Mouse (Mus musculus): ENCODE results near the gene Rtkn. TPM values are rescaled to one million over a fixed set of nuclear protein-coding genes. Genes with fewer than 3 reads are reported as not detected.

Rtkn gene
- total and polyA plus RNA-seq, 3 experiments, result 5.4 to 8.3 TPM; not detected in 1

GRCm38 (mm10) chr6:83156259-83156684 is 21.0 kb downstream of the Rtkn start, which contains the start of the genes Wdr54 and 1700003E16Rik:
Gene Wdr54 (minus strand): TSS chr6:83156397.
Gene 1700003E16Rik (plus strand): TSS chr6:83156404.
- no peak within 1 kb of the TSS for H3K27ac ChIP-seq (ENCODE audit: control insufficient read depth, low read depth, low read length)
- no peaks in the 10 kb centered on the region for H3K79me2 ChIP-seq (ENCODE audit: control insufficient read depth, insufficient read depth, low read length, poor library complexity)
- peaks cover 2 to 10% of the 10 kb centered on the region in 2 experiments; a peak in 3 of 4 replicates for H3K4me1 ChIP-seq (ENCODE audit: control insufficient read depth in 1 of 2, insufficient read depth in 2 of 2, low read length in 2 of 2)
- peaks cover 0 to 2% of the 10 kb centered on the region in 2 experiments; a peak in 2 of 4 replicates for H3K36me3 ChIP-seq (ENCODE audit: control insufficient read depth in 1 of 2, insufficient read depth in 2 of 2, low read length in 2 of 2)
- peak; percentile 89 for DNase-seq (ENCODE audit: low read depth, low spot score)
- H3K9ac ChIP-seq (ENCODE audit: control insufficient read depth, low read depth, low read length, poor library complexity, severe bottlenecking), result peak within 1 kb of the TSS; percentile 57
- no peaks in the 10 kb centered on the region for H3K27me3 ChIP-seq (ENCODE audit: control insufficient read depth in 1 of 2, insufficient read depth in 2 of 2, low read length in 2 of 2)
- no peaks in the 10 kb centered on the region for H3K9me3 ChIP-seq (replicated peaks; ENCODE audit: insufficient read depth, low read length)
- peak within 1 kb of the TSS; percentile 78 to 87 for H3K4me3 ChIP-seq (ENCODE audit: control insufficient read depth in 1 of 2, insufficient read depth in 1 of 2, low read depth in 2 of 2, low read length in 2 of 2)
- TF ChIP-seq ZMIZ1 (IDR thresholded peaks at IDR 0.05; ENCODE audit: low read depth, low read length), result no peak
- no peak for TF ChIP-seq ZC3H11A (IDR thresholded peaks at IDR 0.05; ENCODE audit: low read depth, low read length)
- 0 out of 2 replicates have a peak, but pooled peaks have one; percentile 8 for TF ChIP-seq ELF1 (IDR thresholded peaks at IDR 0.05; ENCODE audit: low read depth, low read length)
- TF ChIP-seq UBTF (IDR thresholded peaks at IDR 0.05; ENCODE audit: borderline replicate concordance, insufficient read depth, low read depth, low read length), result no peak
- no peak for TF ChIP-seq ETS1 (IDR thresholded peaks at IDR 0.05; ENCODE audit: low read depth, low read length)
- no peak for TF ChIP-seq JUND (IDR thresholded peaks at IDR 0.05; ENCODE audit: low read depth, low read length)
- no peak for TF ChIP-seq SMC3 (IDR thresholded peaks at IDR 0.05; ENCODE audit: low read depth, low read length)
- TF ChIP-seq CHD2 (IDR thresholded peaks at IDR 0.05; ENCODE audit: low read length), result no peak
- no peak for TF ChIP-seq MYB (IDR thresholded peaks at IDR 0.05; ENCODE audit: low read depth, low read length)
- no peak for TF ChIP-seq TAL1 (IDR thresholded peaks at IDR 0.05; ENCODE audit: low read length)
- peak; percentile 60; the same call in 1 of the 2 replicates for TF ChIP-seq HCFC1 (IDR thresholded peaks at IDR 0.05; ENCODE audit: low read depth, low read length)
- no peak for TF ChIP-seq ZKSCAN1 (IDR thresholded peaks at IDR 0.05; ENCODE audit: low read depth, low read length)
- no peak for TF ChIP-seq USF1 (IDR thresholded peaks at IDR 0.05; ENCODE audit: low read depth, low read length)
- no peak for TF ChIP-seq GATA1 (IDR thresholded peaks at IDR 0.05; ENCODE audit: low read depth, low read length)
- TF ChIP-seq TCF12 (IDR thresholded peaks at IDR 0.05; ENCODE audit: low read depth, low read length), result 0 out of 2 replicates have a peak, but pooled peaks have one; percentile 39
- TF ChIP-seq MYC (IDR thresholded peaks at IDR 0.05; ENCODE audit: low read depth, low read length), result no peak
- no peak for TF ChIP-seq E2F4 (IDR thresholded peaks at IDR 0.05; ENCODE audit: borderline replicate concordance, low read depth, low read length)
- TF ChIP-seq EP300 (IDR thresholded peaks at IDR 0.05; ENCODE audit: low read depth in 1 of 2, low read length in 2 of 2), result no peak
- TF ChIP-seq MXI1 (IDR thresholded peaks at IDR 0.05; ENCODE audit: low read depth, low read length), result peak; percentile 86
- TF ChIP-seq SIN3A (IDR thresholded peaks at IDR 0.05; ENCODE audit: low read length), result peak; percentile 89
- no peak for TF ChIP-seq CTCF (IDR thresholded peaks at IDR 0.05 in 2 of 3, conservative IDR thresholded peaks at IDR 0.05 in 1 of 3; ENCODE audit: control insufficient read depth in 1 of 3, insufficient read depth in 1 of 3, low read depth in 2 of 3, low read length in 3 of 3, poor library complexity in 1 of 3, severe bottlenecking in 1 of 3)
- no peak for TF ChIP-seq TBP (IDR thresholded peaks at IDR 0.05; ENCODE audit: low read depth, low read length)
- no peak for TF ChIP-seq GABPA (IDR thresholded peaks at IDR 0.05; ENCODE audit: low read depth, low read length)
- TF ChIP-seq POLR2AphosphoS2 (IDR thresholded peaks at IDR 0.05; ENCODE audit: low read length), result no peak
- no peak for TF ChIP-seq ZNF384 (IDR thresholded peaks at IDR 0.05; ENCODE audit: low read depth, low read length)
- TF ChIP-seq BHLHE40 (IDR thresholded peaks at IDR 0.05; ENCODE audit: borderline replicate concordance, low read depth, low read length), result no peak
- no peak for TF ChIP-seq MEF2A (IDR thresholded peaks at IDR 0.05; ENCODE audit: extremely low read depth, insufficient replicate concordance, low read depth, low read length, poor library complexity, severe bottlenecking)
- peak; percentile 54 for TF ChIP-seq NELFE (IDR thresholded peaks at IDR 0.05; ENCODE audit: low read depth, low read length)
- TF ChIP-seq RCOR1 (IDR thresholded peaks at IDR 0.05; ENCODE audit: low read depth, low read length), result no peak
- no peak for TF ChIP-seq POLR2AphosphoS5 (IDR thresholded peaks at IDR 0.05; ENCODE audit: borderline replicate concordance, low read depth, low read length)
- no peak for TF ChIP-seq CHD1 (IDR thresholded peaks at IDR 0.05; ENCODE audit: low read depth, low read length)
- TF ChIP-seq KAT2A (conservative IDR thresholded peaks at IDR 0.05; ENCODE audit: low read depth, low read length), result no peak
- TF ChIP-seq NRF1 (IDR thresholded peaks at IDR 0.05; ENCODE audit: insufficient read depth, low read depth, low read length, poor library complexity, severe bottlenecking), result no peak
- no peak for TF ChIP-seq USF2 (IDR thresholded peaks at IDR 0.05; ENCODE audit: borderline replicate concordance in 1 of 2, insufficient read depth in 1 of 2, low read depth in 1 of 2, low read length in 2 of 2)
- TF ChIP-seq MAX (IDR thresholded peaks at IDR 0.05; ENCODE audit: low read length), result peak; percentile 73
- 0 out of 2 replicates have a peak, but pooled peaks have one; percentile 20 for TF ChIP-seq MAZ (IDR thresholded peaks at IDR 0.05; ENCODE audit: low read depth, low read length)
- peak; percentile 28 to 50; a peak in 2 of 4 replicates for TF ChIP-seq POLR2A (IDR thresholded peaks at IDR 0.05; ENCODE audit: control insufficient read depth in 1 of 2, insufficient read depth in 1 of 2, low read depth in 1 of 2, low read length in 2 of 2, poor library complexity in 1 of 2)
- no peak for TF ChIP-seq MAFK (IDR thresholded peaks at IDR 0.05; ENCODE audit: borderline replicate concordance, low read depth, low read length)

Data from MEL (cell line).